Mouse (Mus musculus): ENCODE data around the gene Sema4g. TPM values are rescaled to one million over a fixed set of nuclear protein-coding genes. Genes with fewer than 3 reads are reported as not detected.
A peak's percentile ranks its signal among the peaks of the same experiment; 100 is the strongest.

Gene Sema4g
- total and polyA plus RNA-seq, 2 experiments from 2014 or later = 12.1 to 54.7 TPM

- Histone ChIP-seq H3K9me3 (ENCODE audit: low read length) (no peaks in the 10 kb centered on the region), H3K27ac (ENCODE audit: low read depth, low read length) (no peak overlapping the region), H3K9ac (no peak overlapping the region), H3K4me2 (ENCODE audit: low read depth) (no peak overlapping the region), H3K27me3 (ENCODE audit: insufficient read depth, low read length) (no peaks in the 10 kb centered on the region), H3K4me1 (ENCODE audit: insufficient read depth) (no peaks in the 10 kb centered on the region), H3K4me3 (ENCODE audit: low read depth, low read length) (no peak overlapping the region), H3K36me3 (ENCODE audit: insufficient read depth) (peaks cover 27% of the 10 kb centered on the region)
- ATAC-seq (no peak), DNase-seq (no peak)
- no peak for TF ChIP-seq CTCF (IDR thresholded peaks at IDR 0.05; ENCODE audit: low read depth)
- WGBS = 76% methylated on average over 7 of the region's 7 CpGs
These were observed 6.3 kb upstream of the Sema4g start for GRCm38 (mm10) chr19:44982477-44983115.

GRCm38 (mm10) chr19:44983366-44983765 lies 5.5 kb upstream of the Sema4g start:
- no peak overlapping the region for H3K4me3 ChIP-seq (ENCODE audit: low read depth, low read length)
- TF ChIP-seq CTCF (IDR thresholded peaks at IDR 0.05; ENCODE audit: low read depth) = no peak
- DNase-seq = no peak
- peaks cover 19% of the 10 kb centered on the region for H3K36me3 ChIP-seq (ENCODE audit: insufficient read depth)
- no peaks in the 10 kb centered on the region for H3K27me3 ChIP-seq (ENCODE audit: insufficient read depth, low read length)
- H3K9ac ChIP-seq = no peak overlapping the region
- peaks cover 3% of the 10 kb centered on the region; the same call in 1 of the 2 replicates for H3K4me1 ChIP-seq (ENCODE audit: insufficient read depth)
- no peak overlapping the region for H3K4me2 ChIP-seq (ENCODE audit: low read depth)
- ATAC-seq = no peak
- H3K27ac ChIP-seq (ENCODE audit: low read depth, low read length) = no peak overlapping the region
- WGBS = 89% methylated on average over 6 of the region's 6 CpGs
- H3K9me3 ChIP-seq (ENCODE audit: low read length) = no peaks in the 10 kb centered on the region

GRCm38 (mm10) chr19:44984420-44984819 lies 4.5 kb upstream of the Sema4g start:
- Histone ChIP-seq H3K36me3 (ENCODE audit: insufficient read depth) (peaks cover 14% of the 10 kb centered on the region), H3K4me2 (ENCODE audit: low read depth) (no peak overlapping the region)

GRCm38 (mm10) chr19:44985159-44985988 lies 3.5 kb upstream of the Sema4g start:
- no peak overlapping the region for H3K4me2 ChIP-seq (ENCODE audit: low read depth)
- H3K4me3 ChIP-seq (ENCODE audit: low read depth, low read length) = no peak overlapping the region
- WGBS = 63% methylated on average over 5 of the region's 5 CpGs
- H3K9ac ChIP-seq = no peak overlapping the region
- peaks cover 11% of the 10 kb centered on the region for H3K36me3 ChIP-seq (ENCODE audit: insufficient read depth)
- DNase-seq (no peak), ATAC-seq (no peak)
- TF ChIP-seq CTCF (IDR thresholded peaks at IDR 0.05; ENCODE audit: low read depth) = no peak
- H3K27ac ChIP-seq (ENCODE audit: low read depth, low read length) = no peak overlapping the region
- H3K9me3 ChIP-seq (ENCODE audit: low read length) = no peaks in the 10 kb centered on the region
- H3K4me1 ChIP-seq (ENCODE audit: insufficient read depth) = peaks cover 13% of the 10 kb centered on the region
- H3K27me3 ChIP-seq (ENCODE audit: insufficient read depth, low read length) = no peaks in the 10 kb centered on the region

More at GRCm38 (mm10) chr19:44984420-44984819, 4.5 kb upstream of the Sema4g start:
- no peak overlapping the region for H3K27ac ChIP-seq (ENCODE audit: low read depth, low read length)
- DNase-seq = no peak
- 97% methylated on average over 4 of the region's 4 CpGs for WGBS
- H3K9ac ChIP-seq = no peak overlapping the region
- no peaks in the 10 kb centered on the region for H3K27me3 ChIP-seq (ENCODE audit: insufficient read depth, low read length)
- no peaks in the 10 kb centered on the region for H3K9me3 ChIP-seq (ENCODE audit: low read length)
- no peak for TF ChIP-seq CTCF (IDR thresholded peaks at IDR 0.05; ENCODE audit: low read depth)
- no peak overlapping the region for H3K4me3 ChIP-seq (ENCODE audit: low read depth, low read length)
- H3K4me1 ChIP-seq (ENCODE audit: insufficient read depth) = peaks cover 6% of the 10 kb centered on the region; the same call in 1 of the 2 replicates
- ATAC-seq = no peak

- no peak overlapping the region for H3K9ac ChIP-seq
- DNase-seq (no peak), ATAC-seq (no peak)
- peaks cover 19% of the 10 kb centered on the region for H3K4me1 ChIP-seq (ENCODE audit: insufficient read depth)
- H3K4me2 ChIP-seq (ENCODE audit: low read depth) = no peak overlapping the region
- no peaks in the 10 kb centered on the region for H3K36me3 ChIP-seq (ENCODE audit: insufficient read depth)
- no peak overlapping the region for H3K27ac ChIP-seq (ENCODE audit: low read depth, low read length)
- 68% methylated on average over 6 of the region's 6 CpGs for WGBS
- TF ChIP-seq CTCF (IDR thresholded peaks at IDR 0.05; ENCODE audit: low read depth) = no peak
- H3K27me3 ChIP-seq (ENCODE audit: insufficient read depth, low read length) = no peaks in the 10 kb centered on the region
- no peak overlapping the region for H3K4me3 ChIP-seq (ENCODE audit: low read depth, low read length)
- no peaks in the 10 kb centered on the region for H3K9me3 ChIP-seq (ENCODE audit: low read length)
These were observed 1.9 kb upstream of the Sema4g start for GRCm38 (mm10) chr19:44987004-44987403.

GRCm38 (mm10) chr19:44987851-44988250 lies 1.1 kb upstream of the Sema4g start:
- peak overlapping the region; percentile 85; the same call in 1 of the 2 replicates for H3K4me2 ChIP-seq (ENCODE audit: low read depth)

GRCm38 (mm10) chr19:44988321-44988720 lies 580 bp upstream of the Sema4g start:
- H3K27ac ChIP-seq (ENCODE audit: low read depth, low read length) = peak overlapping the region; percentile 64; the same call in 1 of the 2 replicates

More at GRCm38 (mm10) chr19:44987851-44988250, 1.1 kb upstream of the Sema4g start:
- no peak overlapping the region for H3K9ac ChIP-seq
- peaks cover 19% of the 10 kb centered on the region for H3K4me1 ChIP-seq (ENCODE audit: insufficient read depth)
- 39% methylated on average over 6 of the region's 6 CpGs for WGBS
- no peaks in the 10 kb centered on the region for H3K27me3 ChIP-seq (ENCODE audit: insufficient read depth, low read length)
- DNase-seq = peak; percentile 70
- no peaks in the 10 kb centered on the region for H3K9me3 ChIP-seq (ENCODE audit: low read length)
- H3K4me3 ChIP-seq (ENCODE audit: low read depth, low read length) = no peak overlapping the region
- peaks cover 7% of the 10 kb centered on the region for H3K36me3 ChIP-seq (ENCODE audit: insufficient read depth)
- H3K27ac ChIP-seq (ENCODE audit: low read depth, low read length) = 0 out of 2 replicates have a peak overlapping the region, but pooled peaks have one; percentile 64
- TF ChIP-seq CTCF (IDR thresholded peaks at IDR 0.05; ENCODE audit: low read depth) = no peak
- ATAC-seq = peak; percentile 68

More at GRCm38 (mm10) chr19:44988321-44988720, 580 bp upstream of the Sema4g start:
- Histone ChIP-seq H3K27me3 (ENCODE audit: insufficient read depth, low read length) (no peaks in the 10 kb centered on the region), H3K4me2 (ENCODE audit: low read depth) (peak overlapping the region; percentile 85), H3K9me3 (ENCODE audit: low read length) (no peaks in the 10 kb centered on the region), H3K4me1 (ENCODE audit: insufficient read depth) (peaks cover 19% of the 10 kb centered on the region), H3K4me3 (ENCODE audit: low read depth, low read length) (peak overlapping the region; percentile 85), H3K9ac (peak overlapping the region; percentile 95), H3K36me3 (ENCODE audit: insufficient read depth) (peaks cover 12% of the 10 kb centered on the region)
- ATAC-seq (no peak), DNase-seq (peak; percentile 24)
- no peak for TF ChIP-seq CTCF (IDR thresholded peaks at IDR 0.05; ENCODE audit: low read depth)
- WGBS = 29% methylated on average over 9 of the region's 9 CpGs

All from forebrain, postnatal 0 days (tissue).